Mouse (Mus musculus) left cerebral cortex, postnatal 36 days (tissue): ENCODE results near the gene Olfr971. TPM values are rescaled to one million over a fixed set of nuclear protein-coding genes. Genes with fewer than 3 reads are reported as not detected.
"Not testable (repeated sequence)": the region's sequence is repeated elsewhere in the genome, so short reads cannot be mapped to it uniquely, and the experiment has no call there.

Source experiments
- DNase-seq, 2 experiments: peaks; one replicate each; pipeline ENCODE4 v3.0.0; 2021 to 2022; ENCODE audit warnings: low spot score in 2 of 2, mixed read lengths in 1 of 2
- intact Hi-C: fragments of 180-260 bp; cut with DNase I; formaldehyde crosslinking; loops from one replicate; pipeline ENCODE4 v1.15.1; 2025
- total RNA-seq, 2 experiments: library from RNA; stranded (reverse); gene quantifications; 2 replicates each; pipeline ENCODE4 v1.2.3; 2021

The Olfr971 gene
- total RNA-seq, result not detected

DNA sequence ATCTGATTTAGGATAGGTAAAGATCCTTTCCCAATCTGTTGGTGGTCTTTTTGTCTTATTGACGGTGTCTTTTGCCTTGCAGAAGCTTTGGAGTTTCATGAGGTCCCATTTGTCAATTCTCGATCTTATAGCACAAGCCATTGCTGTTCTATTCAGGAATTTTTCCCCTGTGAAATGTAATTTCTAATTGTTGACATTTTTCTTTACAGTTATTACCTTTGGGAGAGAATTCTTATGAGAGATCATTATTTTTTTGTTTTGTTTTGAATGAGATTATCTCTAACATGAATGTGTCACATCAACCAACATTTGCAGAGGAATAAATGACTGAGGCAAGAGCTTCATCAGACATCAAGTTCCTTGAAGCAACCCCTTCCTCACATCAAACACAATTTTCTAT lies at the start of gene Olfr971:
Gene Olfr971, plus strand, starts transcription at position 301 of the 400 bp plus-strand sequence.
- intact Hi-C loops, DNase-seq: not testable (repeated sequence)

DNA sequence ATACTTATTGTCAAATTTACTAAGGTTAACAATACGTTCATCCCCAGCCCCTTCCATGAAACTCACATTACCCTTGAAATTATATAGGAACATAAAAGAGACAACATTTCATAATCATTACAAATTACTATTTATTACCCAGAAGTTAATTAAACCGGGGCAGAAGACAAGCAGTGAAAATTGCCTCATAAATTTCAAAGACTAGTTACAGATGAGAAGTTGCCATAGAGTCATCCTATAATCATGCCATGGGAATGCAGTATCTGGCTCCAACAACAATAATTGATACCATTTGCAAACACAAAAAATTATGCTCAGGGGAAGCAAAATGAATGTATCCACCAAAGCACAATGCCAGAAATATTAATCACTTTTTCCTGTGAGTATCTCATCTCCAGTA lies 46.1 kb upstream of the Olfr971 start, which contains the start of gene Olfr969:
Gene Olfr969, plus strand, starts transcription at position 388 of the 400 bp plus-strand sequence.
- intact Hi-C loops, result no loop called here
- no peak for DNase-seq

DNA sequence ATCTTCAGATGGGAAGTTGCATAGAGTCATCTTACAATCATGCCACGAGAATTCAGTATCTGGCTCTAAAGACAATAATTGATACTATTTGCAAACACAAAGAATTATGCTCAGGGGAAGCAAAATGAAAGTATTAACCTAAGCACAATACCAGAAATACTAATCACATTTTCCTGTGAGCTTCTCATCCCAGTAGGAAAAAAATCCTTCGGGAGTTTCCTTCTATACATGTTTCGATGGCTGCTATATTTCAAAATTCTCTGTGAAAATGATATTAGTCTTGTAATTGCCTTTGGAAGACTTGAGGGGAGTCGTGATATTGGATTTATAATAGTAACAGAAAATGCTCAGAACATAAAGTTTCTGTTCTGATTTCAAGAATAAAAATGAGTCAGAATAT lies 28.1 kb upstream of the Olfr971 start, which contains the start of gene Olfr970:
Gene Olfr970, plus strand, starts transcription at position 301 of the 400 bp plus-strand sequence.
- DNase-seq, result no peak
- intact Hi-C loops, result loop anchor here (2.0 kb wide), 1 partner anchor 32 kb away; no protein-coding TSS in a partner anchor

DNA sequence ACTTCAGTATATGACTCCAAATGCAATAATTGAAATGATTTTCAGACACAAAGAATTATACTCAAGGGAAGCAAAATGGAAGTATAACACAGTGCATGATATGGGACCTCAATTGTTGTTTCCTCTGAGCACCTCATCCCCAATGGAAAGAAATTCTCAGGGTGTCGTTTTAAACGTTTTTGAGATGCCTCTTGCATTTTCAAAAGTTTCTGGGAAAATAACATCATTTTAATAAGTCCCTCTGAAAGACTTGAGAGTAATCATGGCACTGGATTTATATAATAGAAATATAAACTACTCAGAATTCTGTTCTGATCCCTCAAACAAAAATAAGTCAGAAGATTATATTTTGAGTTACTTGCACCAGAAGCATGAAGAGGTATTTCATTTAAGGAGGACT lies 29.4 kb downstream of the Olfr971 start, which contains the start of gene Olfr972:
Gene Olfr972, plus strand, starts transcription at position 301 of the 400 bp plus-strand sequence.
- intact Hi-C loops, result no loop called here
- DNase-seq, result no peak

DNA sequence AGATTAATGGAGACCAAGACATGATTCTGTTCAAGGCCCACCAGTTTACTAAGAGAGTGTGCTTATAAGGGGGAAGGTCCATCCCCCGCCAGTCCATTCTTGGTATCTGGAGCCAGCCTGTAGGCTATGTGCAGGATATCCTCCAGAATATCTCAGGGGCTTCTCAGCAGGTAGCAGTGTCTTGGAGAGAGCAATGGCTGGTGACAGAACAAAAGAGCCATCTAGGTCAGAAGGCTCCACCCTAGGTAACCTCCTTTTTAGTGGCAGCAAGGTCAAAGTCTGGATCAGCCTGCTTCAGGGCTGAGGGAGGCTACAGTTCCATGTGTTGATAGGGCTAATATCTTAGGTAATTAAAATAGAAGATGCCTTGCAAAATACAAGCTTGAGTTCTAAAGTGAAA lies 35.3 kb downstream of the Olfr971 start:
- intact Hi-C loops, result not testable (repeated sequence)

DNA sequence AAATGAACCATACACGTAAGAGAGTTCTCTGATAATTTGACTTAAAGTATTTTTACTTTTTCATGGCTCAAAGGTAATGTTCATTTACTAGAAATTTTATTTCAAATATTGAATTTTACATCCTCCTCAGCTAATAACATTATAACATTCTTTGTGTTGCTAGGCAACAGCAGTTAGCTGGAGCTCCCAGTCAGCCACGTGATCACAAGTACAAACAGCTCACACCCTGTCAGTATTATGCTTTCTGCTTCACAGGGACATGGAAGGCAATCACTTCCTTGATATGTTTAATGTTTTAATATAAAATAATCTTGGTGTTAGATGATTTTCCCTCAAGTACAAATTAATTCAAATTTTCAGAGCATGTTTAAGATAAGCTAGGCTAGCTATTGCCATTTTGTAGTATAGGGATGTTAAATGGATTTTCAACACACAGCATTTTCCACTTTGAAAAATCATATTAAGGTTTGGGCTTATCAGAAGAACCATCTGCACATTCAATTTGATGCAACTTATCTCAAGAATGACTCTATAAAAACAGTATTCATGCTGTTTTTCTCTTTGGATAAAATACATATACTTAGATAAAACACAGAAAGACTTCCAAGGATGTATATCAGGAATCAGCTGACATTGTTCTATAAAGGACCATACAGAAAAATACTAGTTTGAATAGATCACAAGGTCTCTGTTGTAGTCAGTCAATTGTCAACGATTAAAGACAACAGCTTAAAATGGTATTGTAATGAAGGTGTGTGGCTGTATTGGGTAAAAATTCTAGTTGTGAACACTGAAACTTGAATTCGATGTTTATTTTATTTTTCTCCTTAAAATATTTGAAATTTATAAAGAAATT lies 41.1 kb downstream of the Olfr971 start:
- DNase-seq, intact Hi-C loops: not testable (repeated sequence)

More for the DNA sequence above, 35.3 kb downstream of the Olfr971 start:
- DNase-seq, result not testable (repeated sequence)

Other genes starting within 250 kb of the Olfr971 start
- 1 to 10 TPM; 3.3 to 7.3 TPM for gene AW551984, start 232.5 kb upstream of the Olfr971 start, total RNA-seq
- gene Olfr148, start 226.2 kb upstream of the Olfr971 start, total RNA-seq, result not detected
- gene Olfr960, start 215.5 kb upstream of the Olfr971 start, total RNA-seq, result not detected
- gene Olfr961, start 191.8 kb upstream of the Olfr971 start, total RNA-seq, result not detected
- not detected for gene Olfr963, start 169.7 kb upstream of the Olfr971 start, total RNA-seq
- gene Olfr149, start 129.8 kb upstream of the Olfr971 start, total RNA-seq, result not detected
- gene Olfr965, start 125.5 kb upstream of the Olfr971 start, total RNA-seq, result not detected
- gene Olfr150, start 105.9 kb upstream of the Olfr971 start, total RNA-seq, result not detected
- not detected for gene Olfr967, start 90.6 kb upstream of the Olfr971 start, total RNA-seq
- not detected for gene Olfr968, start 53.6 kb upstream of the Olfr971 start, total RNA-seq
- gene Olfr969, start 45.9 kb upstream of the Olfr971 start, total RNA-seq, result not detected
- gene Olfr970, start 28.0 kb upstream of the Olfr971 start, total RNA-seq, result not detected
- gene Olfr972, start 29.5 kb downstream of the Olfr971 start, total RNA-seq, result not detected
- gene Olfr229, start 70.5 kb downstream of the Olfr971 start, total RNA-seq, result not detected
- gene Olfr974, start 100.6 kb downstream of the Olfr971 start, total RNA-seq, result not detected
- not detected for gene Olfr975, start 115.2 kb downstream of the Olfr971 start, total RNA-seq
- not detected for gene Olfr976, start 124.3 kb downstream of the Olfr971 start, total RNA-seq
- not detected for gene Olfr978, start 155.2 kb downstream of the Olfr971 start, total RNA-seq
- not detected for gene Olfr979, start 166.6 kb downstream of the Olfr971 start, total RNA-seq
- gene Olfr980, start 172.7 kb downstream of the Olfr971 start, total RNA-seq, result not detected
- gene Olfr981, start 184.6 kb downstream of the Olfr971 start, total RNA-seq, result not detected
- gene Olfr982, start 237.0 kb downstream of the Olfr971 start, total RNA-seq, result not detected